Mouse (Mus musculus) C3H10T1/2 (cell line): ENCODE results near the gene Bcl9. TPM values are rescaled to one million over a fixed set of nuclear protein-coding genes. Genes with fewer than 3 reads are reported as not detected.

ENCODE experiments used
- polyA plus RNA-seq, 2 experiments: library from polyadenylated mRNA; unstranded; fragments of >200 nt; fragmentation: generic; extraction: Trizol; gene quantifications; one replicate each; pipeline ENCODE4 v1.2.1; 2012; ENCODE audit warnings: missing spikeins in 2 of 2

The Bcl9 gene
- 10 to 100 TPM in 1 of 2 experiments, 1 to 10 TPM in 1; 1.7 to 13.4 TPM for polyA plus RNA-seq

DNA sequence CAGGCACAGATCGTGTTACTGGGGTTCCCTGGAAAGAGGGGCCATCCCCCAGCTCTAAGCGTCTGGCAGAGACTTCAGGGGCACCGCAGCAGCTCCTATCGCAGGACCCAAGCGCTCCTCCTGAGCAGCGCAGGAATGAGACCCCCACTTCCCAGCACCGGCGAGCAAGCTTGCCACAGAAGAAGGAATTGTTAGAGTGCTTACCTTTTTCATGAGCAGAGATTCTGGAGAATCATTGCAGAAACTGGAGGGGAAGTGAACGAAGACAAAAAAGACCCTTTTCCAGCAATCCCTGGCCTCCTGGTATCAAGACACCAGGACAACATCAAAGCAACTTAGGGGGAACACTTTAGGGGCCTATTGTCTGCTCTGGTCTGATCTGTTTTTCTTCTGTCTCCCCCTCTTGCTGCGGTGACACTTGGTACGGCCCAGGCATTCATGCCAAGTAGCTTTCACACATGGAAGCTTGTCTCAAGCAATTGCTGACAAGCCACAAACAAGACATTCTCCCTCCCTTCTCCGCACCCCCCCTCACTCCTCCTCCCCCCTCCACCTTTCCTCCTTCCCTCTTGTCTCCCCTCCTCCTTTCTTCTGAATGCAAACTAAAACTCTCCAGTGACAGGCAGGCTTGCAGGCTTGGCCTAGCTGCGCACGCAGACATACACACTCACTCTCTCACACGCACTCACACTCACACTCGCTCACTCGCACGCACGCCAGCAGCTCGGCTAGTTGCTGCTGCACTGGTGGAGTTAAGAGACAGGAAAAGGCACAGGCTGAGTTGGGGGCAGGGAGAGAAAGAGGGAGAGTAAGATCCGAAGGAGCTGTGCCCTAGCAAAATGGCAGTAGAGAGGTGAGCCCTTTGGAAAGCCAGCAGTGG, at the start of gene Bcl9:
TSS of gene Bcl9 (minus strand) at position 365 of the 880 bp plus-strand sequence.

DNA sequence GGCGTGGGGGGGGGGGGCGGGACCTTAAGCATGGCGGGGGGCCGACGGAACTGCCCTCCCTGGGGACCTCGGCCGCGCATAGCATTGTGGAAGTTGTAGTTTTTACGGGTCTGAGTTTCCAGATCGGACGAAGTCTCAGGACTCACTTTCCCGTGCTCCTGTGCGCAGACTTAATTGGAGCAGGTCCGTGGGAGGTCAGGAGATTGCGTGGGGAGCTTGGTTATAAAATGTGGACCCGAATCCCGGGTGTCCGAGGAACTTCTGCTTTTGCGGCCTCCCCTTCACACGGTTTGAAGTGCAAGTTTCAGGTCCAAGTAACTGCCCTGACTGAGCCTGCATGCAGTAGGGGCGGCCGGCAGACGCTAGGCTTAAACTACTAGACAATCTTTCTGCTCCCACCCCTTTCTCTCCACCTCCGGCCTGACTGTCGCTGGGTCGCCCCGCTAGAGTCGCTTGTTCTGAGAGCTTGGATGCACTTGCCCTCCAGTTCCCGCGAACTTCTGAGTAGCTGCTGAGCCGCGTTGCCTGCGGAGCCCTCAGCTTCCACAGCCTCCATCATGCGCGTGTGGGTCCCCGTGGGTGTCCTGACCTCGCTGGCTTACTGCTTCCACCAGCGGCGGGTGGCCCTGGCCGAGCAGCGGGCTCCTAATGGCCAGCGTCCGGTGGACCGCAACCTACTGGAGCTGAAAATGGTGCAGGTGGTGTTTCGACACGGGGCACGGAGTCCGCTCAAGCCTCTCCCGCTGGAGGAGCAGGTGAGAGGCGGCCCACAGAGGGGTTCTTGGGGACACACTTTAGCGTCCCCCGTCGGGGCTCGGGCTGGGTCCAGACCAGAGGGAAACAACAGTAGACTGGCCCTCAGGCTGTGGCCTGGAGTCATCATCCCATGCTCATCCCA, 138.9 kb downstream of the Bcl9 start, which contains the start of gene Acp6:
TSS of gene Acp6 (plus strand) at position 167 of the 898 bp plus-strand sequence.

Other genes starting within 250 kb of the Bcl9 start
- gene Acp6, start 139.1 kb downstream of the Bcl9 start, polyA plus RNA-seq = 1 to 10 TPM; 6.5 to 7.9 TPM
- not detected for gene Olfr1402, start 124.1 kb upstream of the Bcl9 start, polyA plus RNA-seq